Mouse (Mus musculus): ENCODE measurements around the gene Pbx3.
A peak's percentile ranks its signal among the peaks of the same experiment; 100 is the strongest.

The Pbx3 gene

GRCm38 (mm10) chr2:34372305-34373301 lies at the start of gene Pbx3:
TSS of gene Pbx3 (minus strand) at chr2:34373142.
- TF ChIP-seq GATA4 (IDR thresholded peaks at IDR 0.05; ENCODE audit: insufficient replicate concordance, low read length): no peak

- no peak for TF ChIP-seq GATA4 (IDR thresholded peaks at IDR 0.05; ENCODE audit: insufficient replicate concordance, low read length)
These were observed 47.3 kb upstream of the Pbx3 start for GRCm38 (mm10) chr2:34420256-34420655.

GRCm38 (mm10) chr2:34409741-34410340 lies 36.9 kb upstream of the Pbx3 start:
- no peak for TF ChIP-seq GATA4 (IDR thresholded peaks at IDR 0.05; ENCODE audit: insufficient replicate concordance, low read length)

- TF ChIP-seq GATA4 (IDR thresholded peaks at IDR 0.05; ENCODE audit: insufficient replicate concordance, low read length): no peak
These were observed 35.4 kb upstream of the Pbx3 start for GRCm38 (mm10) chr2:34408341-34408740.

GRCm38 (mm10) chr2:34407596-34407995 lies 34.7 kb upstream of the Pbx3 start:
- TF ChIP-seq GATA4 (IDR thresholded peaks at IDR 0.05; ENCODE audit: insufficient replicate concordance, low read length): no peak

GRCm38 (mm10) chr2:34406601-34407464 lies 33.9 kb upstream of the Pbx3 start, which contains the start of gene Mapkap1:
TSS of gene Mapkap1 (plus strand) at chr2:34406771.
- peak; percentile 50; the same call in 1 of the 2 replicates for TF ChIP-seq GATA4 (IDR thresholded peaks at IDR 0.05; ENCODE audit: insufficient replicate concordance, low read length)

- TF ChIP-seq GATA4 (IDR thresholded peaks at IDR 0.05; ENCODE audit: insufficient replicate concordance, low read length): no peak
These were observed 26.6 kb upstream of the Pbx3 start for GRCm38 (mm10) chr2:34399535-34399934.

- no peak for TF ChIP-seq GATA4 (IDR thresholded peaks at IDR 0.05; ENCODE audit: insufficient replicate concordance, low read length)
These were observed 6.0 kb upstream of the Pbx3 start for GRCm38 (mm10) chr2:34378930-34379329.

- no peak for TF ChIP-seq GATA4 (IDR thresholded peaks at IDR 0.05; ENCODE audit: insufficient replicate concordance, low read length)
These were observed 1.4 kb upstream of the Pbx3 start for GRCm38 (mm10) chr2:34374349-34374748.

- no peak for TF ChIP-seq GATA4 (IDR thresholded peaks at IDR 0.05; ENCODE audit: insufficient replicate concordance, low read length)
These were observed 944 bp upstream of the Pbx3 start for GRCm38 (mm10) chr2:34373886-34374285.

- no peak for TF ChIP-seq GATA4 (IDR thresholded peaks at IDR 0.05; ENCODE audit: insufficient replicate concordance, low read length)
These were observed 1.3 kb downstream of the Pbx3 start for GRCm38 (mm10) chr2:34371441-34372304.

- TF ChIP-seq GATA4 (IDR thresholded peaks at IDR 0.05; ENCODE audit: insufficient replicate concordance, low read length): no peak
These were observed 2.1 kb downstream of the Pbx3 start for GRCm38 (mm10) chr2:34370725-34371440.

- TF ChIP-seq GATA4 (IDR thresholded peaks at IDR 0.05; ENCODE audit: insufficient replicate concordance, low read length): no peak
These were observed 2.6 kb downstream of the Pbx3 start for GRCm38 (mm10) chr2:34370349-34370724.

- TF ChIP-seq GATA4 (IDR thresholded peaks at IDR 0.05; ENCODE audit: insufficient replicate concordance, low read length): no peak
These were observed 4.5 kb downstream of the Pbx3 start for GRCm38 (mm10) chr2:34368396-34368795.
